Mouse (Mus musculus): ENCODE data around the gene Eepd1. TPM values are rescaled to one million over a fixed set of nuclear protein-coding genes. Genes with fewer than 3 reads are reported as not detected.
"Not testable (repeated sequence)": the region's sequence is repeated elsewhere in the genome, so short reads cannot be mapped to it uniquely, and the experiment has no call there.

Gene Eepd1
- total RNA-seq (2022), result 10 to 100 TPM; 23.0 to 26.1 (median 24.0) TPM

DNA sequence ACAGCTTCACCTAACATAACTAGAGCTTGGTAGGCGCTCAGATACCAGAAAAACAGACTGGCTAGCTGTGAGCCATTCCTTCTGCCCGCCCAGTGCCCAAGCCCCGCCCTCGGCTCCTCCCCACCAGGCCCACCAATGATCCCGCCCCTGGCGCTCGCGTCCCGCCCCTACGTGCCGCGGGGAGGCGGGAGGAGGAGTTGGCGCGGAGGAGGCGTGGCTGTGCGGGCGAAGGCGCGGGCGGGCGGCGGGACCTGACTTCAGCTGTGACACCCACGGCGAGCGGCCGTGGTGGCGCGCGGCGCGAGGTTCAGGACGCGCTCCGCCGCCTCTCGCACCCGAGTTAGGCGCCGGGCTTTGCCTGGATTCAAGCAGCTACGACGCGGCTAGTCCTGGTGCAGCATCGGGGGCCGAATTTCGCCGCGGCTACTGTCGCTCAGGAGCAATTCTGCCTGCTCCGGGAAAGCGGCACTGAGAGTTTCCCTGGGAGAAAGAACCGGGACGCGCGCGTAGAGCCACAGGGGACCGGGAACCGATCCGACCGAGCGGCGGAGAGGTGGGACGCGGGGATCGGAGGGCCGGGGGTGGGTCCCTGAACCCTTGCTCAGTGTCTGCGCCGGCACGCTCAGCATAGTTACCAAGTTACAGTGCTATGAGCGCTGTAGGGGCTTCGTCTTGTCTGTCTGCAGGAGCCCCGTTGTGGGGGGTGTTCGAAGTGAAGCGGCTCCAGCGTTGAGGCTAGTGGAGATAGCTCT lies at the start of gene Eepd1:
Eepd1 (plus strand) TSS at position 204 of the 752 bp plus-strand sequence.
- peak; percentile 90 for DNase-seq (ENCODE audit: low spot score in 2 of 2)

DNA sequence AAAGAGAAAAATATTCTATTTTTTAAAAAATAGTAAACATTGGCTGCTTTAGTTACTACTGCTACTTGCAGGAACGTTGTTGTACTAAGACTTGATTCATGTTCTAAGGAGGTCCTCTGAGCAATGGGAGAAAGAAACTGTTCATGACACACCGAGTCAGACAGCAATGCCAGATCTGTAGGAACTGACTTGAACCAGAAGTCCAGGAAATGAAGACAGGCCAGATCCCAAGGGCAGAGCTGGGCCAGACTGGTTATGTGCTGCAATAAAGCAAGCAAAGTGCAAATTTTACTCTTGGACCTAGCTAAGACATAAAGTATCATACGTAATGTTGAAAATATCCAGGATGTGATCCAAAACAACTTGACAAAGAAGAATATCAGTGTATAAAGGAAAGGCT lies 42.5 kb upstream of the Eepd1 start:
- DNase-seq (ENCODE audit: low spot score in 2 of 2), result no peak

DNA sequence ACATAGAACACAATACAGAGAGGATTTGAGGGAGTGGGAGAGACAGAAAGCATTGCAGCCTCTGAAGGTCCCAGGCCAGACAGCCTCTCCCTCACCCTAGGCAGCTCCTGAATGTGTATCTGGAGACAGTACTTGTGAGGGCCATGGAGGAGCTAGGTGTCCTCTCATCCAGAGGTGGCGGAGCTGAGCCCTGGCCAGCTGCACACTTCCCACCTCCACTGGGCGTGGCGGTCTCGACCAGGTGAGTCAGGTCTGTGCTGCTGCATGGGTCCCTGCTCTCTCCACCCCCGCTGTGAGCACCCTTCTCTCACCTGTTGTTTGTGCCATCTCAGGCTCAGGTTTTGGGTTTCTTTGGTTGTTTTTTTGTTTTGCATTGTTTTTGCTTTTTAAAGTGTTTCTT lies 41.3 kb upstream of the Eepd1 start:
- DNase-seq (ENCODE audit: low spot score in 2 of 2), result not testable (repeated sequence)

DNA sequence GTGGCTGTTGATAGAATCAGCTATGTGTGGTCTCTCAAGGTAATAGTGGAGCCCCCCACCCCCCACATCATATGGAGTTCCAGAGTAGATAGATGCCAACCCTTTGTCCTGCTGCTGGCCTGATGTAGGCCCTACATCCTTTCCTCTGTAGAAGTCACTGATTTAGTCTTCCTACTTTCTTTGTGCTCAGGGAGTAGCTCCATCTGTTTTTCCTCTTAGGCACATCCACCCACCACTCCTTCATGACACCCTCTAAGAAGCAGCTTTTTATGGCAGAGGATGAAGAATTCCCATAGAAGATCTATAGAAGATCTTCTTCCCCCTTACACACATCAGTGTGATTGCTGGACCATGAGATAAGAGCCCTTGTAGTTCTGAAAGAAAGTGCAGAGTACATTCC lies 39.3 kb upstream of the Eepd1 start:
- DNase-seq (ENCODE audit: low spot score in 2 of 2), result peak in 1 of 2 experiments; percentile 17

DNA sequence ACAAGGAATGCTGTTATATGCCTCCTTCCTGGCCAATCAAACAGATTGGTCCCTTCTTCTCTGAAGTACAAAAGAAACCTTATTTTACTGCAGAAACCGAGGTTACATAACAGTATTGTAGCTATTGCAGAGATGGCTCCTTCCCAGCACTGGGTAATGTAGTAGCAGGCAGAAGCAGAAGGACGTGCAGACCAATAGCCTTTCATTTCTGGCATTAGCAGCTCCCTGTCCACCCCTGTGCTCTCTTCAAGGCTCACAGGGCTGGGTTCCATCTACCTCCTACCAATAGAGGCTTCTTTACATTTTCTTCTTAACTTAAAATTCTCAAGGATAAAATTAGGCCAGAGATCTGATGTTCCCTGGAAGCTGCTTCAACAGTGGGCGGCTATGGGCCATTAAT lies 38.3 kb upstream of the Eepd1 start:
- DNase-seq (ENCODE audit: low spot score in 2 of 2), result peak in 1 of 2 experiments; percentile 5

DNA sequence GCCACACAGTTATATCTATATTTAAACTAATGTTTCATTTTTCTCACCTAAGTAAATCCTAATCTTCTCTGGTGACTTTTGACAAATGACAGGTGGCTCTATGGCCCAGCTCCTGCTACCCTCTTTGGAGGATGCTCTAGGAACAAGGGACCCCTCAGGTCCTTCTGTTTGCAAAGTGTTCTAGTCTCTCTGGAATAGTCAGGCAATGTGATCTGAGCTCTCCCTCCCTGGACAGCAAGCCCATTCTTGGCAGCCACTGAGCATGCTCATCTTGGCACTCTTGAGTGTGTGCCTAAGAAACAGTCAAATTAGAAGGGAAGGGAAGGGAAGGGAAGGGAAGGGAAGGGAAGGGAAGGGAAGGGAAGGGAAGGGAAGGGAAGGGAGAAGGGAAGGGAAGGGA lies 37.8 kb upstream of the Eepd1 start:
- no peak for DNase-seq (ENCODE audit: low spot score in 2 of 2)

DNA sequence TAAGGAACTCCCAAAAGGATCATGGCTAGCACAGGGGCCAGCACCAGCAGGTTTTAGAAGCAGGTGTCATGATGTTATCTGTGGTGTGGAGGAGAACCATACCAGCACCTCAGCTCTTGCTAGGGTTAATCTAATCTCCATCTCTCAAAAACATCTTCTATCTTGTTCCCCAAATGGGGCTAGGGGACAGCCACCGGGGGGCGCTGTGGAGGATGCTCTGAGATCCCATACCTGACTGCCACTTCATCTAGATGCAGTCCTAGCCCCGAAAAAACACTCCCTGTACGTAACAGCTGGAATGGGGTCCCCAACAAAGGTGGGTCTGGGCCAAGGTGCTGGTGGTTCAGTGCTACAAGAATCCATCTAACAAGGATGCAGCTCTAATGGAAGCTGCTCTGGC lies 31.0 kb upstream of the Eepd1 start:
- DNase-seq (ENCODE audit: low spot score in 2 of 2), result no peak

DNA sequence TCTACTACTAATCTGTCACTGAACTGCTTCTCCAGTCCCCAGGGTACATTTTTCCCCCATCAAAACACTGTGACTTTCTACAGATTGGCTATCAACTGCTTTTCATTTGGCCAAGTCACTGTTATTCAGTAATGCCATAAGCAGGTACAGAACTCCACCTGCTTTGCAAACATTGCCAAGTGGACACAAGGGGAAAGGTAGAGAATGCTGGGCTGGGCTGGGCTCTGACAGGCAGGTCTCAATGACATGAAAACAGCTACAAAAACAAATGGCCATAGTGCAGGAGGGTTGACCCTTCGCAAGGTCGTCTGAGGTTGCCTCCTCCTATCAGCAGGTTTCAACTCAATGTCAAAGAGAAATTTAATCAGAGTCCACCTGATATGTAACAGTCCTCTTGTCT lies 26.3 kb upstream of the Eepd1 start:
- no peak for DNase-seq (ENCODE audit: low spot score in 2 of 2)

DNA sequence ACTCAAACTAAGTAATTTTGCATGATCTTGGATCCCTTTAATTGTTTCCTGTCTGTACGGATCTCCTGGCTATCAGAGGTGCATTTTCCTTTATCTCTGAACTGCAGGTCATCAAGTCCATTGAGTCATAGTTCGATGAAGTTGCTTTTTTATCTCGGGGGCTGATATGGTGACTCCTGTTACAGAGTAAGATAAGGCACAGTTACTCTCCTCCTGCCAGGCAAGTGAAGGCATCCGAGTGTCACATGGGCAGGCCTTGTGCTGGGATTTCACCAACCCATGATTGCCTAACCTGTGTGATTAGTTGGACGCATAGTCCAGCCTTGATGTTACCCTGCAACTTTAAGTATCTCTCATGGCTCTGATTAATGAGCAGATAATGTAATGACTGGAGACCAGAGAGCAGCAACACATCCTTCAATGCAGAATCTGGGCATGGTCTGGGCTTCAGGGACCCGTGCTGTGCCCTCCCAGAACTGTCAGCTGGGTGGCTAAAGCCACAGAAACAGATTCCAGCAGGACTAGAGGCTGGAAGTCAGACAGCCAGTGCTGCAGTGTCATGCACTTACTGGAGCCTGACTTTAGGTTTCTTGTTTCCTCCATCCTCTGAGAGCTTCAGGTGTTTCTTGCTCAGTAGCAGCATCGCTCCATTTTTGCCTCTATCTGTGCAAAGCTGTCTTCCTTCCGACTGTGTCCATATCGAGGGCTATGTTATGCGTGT lies 20.4 kb upstream of the Eepd1 start:
- no peak for DNase-seq (ENCODE audit: low spot score in 2 of 2)

DNA sequence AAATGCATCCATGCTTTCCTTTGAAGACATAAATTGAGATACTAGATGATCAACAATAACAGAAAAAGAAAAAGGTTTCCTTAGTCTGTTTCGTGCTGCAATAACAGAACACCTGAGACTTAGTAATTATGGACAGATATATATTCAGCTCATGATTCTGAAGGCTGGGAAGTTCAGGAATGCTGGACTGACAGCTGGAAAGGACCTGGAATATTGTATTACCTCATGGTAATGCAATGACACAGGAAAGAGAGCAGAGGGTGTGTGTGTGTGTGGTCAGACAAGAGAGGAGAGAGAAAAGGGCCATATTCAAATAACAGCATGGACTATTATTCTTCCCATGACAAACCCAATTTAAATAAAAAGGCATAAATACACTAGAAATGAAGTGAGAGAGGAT lies 17.0 kb upstream of the Eepd1 start:
- no peak for DNase-seq (ENCODE audit: low spot score in 2 of 2)

DNA sequence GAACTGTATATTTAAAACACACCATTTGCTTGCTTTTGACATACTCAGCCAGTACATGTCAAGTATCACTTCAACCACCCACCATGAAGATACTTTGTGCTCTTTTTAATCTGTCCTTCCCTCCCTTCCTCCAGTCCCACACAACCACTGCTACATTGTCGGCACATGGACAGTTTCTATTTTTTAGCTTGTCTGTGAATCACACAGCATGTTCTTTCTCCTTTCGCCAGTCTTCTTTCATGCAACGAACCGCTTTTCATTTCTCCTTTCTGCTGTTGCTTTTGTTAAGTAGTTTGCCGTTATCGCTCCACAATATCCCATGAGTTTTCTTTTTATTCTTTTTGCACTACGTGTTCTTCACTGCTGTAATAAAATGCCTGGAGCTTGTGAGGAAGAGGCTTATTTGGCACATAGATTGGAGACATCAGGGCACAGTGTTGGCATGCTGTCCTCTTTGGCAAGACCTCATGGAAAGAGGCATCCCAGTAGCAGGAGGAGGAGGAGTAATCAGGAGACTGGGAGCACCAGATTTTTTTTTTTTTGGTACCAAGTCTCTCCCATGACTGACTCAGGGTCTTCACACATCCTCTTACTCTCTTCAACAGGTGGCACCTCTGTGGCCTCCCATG lies 1.8 kb upstream of the Eepd1 start:
- no peak for DNase-seq (ENCODE audit: low spot score in 2 of 2)

DNA sequence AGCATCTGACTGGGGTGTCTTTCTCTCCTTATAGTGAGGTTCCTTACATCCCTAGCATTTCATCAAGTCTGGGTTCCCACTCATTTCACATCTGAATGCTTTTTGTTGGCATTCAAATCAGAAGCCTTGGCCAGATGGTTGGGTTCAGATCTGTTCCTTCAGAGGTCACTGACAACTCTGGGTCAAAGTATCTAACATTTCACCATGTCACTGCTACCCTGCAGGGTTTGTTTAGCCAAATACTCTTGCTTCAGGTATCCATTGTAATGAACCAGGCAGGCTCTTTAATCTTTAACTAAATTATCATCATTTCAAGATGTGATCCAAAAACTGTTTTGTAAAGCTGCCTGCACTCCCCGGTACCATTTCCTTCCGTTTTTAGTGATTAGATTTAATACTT lies 671 bp upstream of the Eepd1 start:
- no peak for DNase-seq (ENCODE audit: low spot score in 2 of 2)

DNA sequence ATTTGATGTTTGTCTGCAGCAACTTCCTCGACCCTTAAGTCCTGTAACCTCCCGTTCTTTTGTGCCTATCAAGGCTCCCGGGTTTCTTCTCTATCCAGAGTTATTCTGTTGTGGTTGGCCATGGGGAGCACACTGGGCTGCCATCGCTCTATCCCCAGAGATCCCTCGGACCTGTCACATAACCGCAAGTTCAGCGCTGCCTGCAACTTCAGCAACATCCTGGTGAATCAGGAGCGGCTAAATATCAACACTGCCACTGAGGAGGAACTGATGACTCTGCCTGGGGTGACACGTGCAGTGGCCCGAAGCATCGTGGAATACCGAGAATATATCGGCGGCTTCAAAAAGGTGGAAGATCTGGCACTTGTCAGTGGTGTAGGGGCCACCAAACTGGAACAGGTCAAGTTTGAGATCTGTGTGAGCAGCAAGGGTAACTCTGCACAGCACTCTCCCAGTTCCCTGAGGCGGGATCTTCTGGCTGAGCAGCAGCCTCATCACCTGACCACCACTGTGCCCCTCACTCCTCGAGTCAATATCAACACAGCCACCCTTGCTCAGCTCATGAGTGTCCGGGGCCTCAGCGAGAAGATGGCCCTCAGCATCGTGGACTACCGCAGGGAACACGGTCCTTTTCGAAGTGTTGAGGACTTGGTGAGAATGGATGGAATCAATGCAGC lies 1.1 kb downstream of the Eepd1 start:
- no peak for DNase-seq (ENCODE audit: low spot score in 2 of 2)

DNA sequence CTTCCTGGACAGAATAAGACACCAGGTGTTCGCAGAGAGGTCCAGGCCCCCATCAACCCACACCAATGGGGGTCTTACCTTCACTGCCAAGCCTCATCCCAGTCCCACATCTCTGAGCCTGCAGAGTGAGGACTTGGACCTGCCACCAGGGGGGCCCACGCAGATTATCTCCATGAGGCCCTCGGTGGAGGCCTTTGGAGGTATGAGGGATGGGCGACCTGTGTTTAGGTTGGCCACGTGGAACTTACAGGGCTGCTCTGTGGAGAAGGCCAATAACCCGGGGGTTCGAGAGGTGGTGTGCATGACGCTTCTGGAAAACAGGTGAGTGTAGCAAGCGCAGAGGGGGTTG lies 1.6 kb downstream of the Eepd1 start:
- no peak for DNase-seq (ENCODE audit: low spot score in 2 of 2)

DNA sequence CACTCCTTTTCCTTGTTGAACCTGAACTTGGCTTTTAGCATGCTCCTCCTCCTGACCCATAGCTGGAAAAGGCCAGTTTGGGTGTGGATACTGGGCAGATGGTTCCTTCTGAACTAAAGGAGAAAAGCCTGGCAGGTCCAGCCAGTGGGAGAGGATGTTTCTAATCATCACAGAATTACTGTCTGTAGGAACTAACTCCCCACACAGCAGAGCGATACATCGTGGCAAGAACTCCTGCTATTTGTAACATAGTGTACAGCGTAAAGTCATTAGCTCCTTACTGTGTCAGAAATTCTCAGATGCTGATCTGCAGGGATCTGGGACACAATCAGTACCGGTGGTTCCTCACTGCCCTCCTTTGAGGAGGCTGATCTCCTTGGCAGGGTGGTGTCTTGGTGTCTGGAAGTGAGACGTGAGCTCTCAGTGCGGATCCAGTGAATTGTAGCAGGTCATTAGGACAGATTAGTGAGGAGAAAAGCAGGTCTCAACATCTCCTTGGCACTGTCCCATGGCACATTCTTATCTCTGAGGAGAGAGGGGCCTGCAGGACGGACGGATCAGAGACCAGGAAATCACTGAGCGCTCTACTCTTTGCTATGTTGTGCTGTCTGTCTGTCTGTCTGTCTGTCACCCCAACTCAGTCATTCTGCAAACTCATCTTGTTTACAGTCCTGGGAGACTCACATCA lies 2.7 kb downstream of the Eepd1 start:
- no peak for DNase-seq (ENCODE audit: low spot score in 2 of 2)

DNA sequence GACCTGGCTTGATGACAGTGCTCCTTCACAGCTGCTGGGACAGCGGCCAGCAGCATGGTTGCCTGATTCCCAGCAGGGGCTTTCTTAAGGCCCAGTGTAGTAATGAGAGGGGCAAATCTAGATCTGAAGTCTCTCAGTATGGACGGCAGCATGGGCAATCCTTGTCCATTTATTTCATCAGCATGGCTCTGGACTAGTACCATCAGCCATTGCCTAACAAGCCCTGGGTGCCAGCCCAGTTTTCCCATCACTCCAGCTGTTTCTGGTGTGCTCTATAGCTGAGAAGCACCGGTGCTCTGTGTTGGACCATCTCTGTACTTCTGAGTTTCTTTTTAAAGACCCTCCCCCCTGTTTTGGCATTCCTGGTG lies 3.3 kb downstream of the Eepd1 start:
- no peak for DNase-seq (ENCODE audit: low spot score in 2 of 2)

DNA sequence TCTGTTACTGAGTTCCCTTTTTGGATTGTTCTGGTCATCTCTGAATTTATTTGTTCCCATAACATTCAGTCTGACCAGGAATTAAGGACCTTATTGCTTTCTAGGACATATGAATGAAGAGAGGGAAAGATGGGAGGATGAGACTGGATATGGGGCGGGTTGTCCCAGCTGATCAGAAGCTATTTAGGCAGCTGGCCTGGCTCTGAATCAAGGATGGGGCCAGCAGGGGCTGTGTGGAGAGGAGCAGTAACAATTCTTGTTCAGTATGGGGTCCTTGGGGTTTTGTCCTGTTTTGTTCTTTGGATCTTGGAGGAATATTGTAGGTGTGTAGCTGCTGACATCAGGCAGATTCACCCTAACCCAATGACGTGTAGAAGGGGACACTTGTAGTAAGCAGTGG lies 3.7 kb downstream of the Eepd1 start:
- no peak for DNase-seq (ENCODE audit: low spot score in 2 of 2)

DNA sequence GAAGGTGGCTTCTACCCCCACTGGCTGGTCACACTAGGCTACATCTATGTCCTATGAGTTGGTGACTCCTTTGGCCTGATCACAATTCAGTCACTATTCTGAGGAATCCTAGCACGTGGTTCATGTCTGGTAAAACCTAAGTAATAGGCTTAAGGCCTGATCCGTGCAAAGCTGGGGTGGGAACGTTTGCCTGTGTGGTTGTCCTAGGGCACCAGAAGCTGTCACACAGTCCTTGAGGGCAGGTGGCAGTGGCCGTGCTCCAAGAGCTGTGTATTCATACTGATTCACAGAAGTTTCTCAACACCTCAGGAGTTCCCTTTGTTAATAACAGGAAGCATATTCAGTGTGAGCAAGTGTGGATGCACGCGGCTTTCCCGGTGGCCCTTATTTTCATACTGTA lies 4.1 kb downstream of the Eepd1 start:
- DNase-seq (ENCODE audit: low spot score in 2 of 2), result no peak

DNA sequence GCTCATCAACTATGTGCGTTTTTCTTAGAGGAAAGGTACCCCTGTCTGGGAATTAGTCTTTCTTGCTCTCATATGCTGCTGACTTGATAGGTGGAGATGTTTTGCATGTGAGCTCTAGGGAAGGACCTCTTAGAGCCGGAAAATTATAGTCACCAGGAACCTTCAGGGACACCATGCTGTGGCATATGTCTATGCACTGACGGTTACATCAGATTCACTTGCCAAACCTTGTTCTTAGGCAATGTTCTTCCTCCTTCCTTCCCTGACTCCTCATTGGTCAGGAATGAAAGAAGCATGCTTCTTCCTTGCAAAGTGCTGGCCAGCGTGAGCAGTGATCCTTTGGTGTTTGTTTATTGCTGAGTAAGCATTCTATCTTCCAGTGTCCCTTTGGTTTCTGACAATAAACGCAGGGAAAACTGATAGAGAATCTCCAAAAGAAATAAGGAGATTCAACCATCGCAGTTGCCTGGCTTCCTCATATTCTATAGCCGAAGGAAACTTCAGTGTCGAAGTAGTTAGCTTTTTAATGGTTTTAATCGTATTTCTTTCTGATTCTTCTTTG lies 5.0 kb downstream of the Eepd1 start:
- no peak for DNase-seq (ENCODE audit: low spot score in 2 of 2)

DNA sequence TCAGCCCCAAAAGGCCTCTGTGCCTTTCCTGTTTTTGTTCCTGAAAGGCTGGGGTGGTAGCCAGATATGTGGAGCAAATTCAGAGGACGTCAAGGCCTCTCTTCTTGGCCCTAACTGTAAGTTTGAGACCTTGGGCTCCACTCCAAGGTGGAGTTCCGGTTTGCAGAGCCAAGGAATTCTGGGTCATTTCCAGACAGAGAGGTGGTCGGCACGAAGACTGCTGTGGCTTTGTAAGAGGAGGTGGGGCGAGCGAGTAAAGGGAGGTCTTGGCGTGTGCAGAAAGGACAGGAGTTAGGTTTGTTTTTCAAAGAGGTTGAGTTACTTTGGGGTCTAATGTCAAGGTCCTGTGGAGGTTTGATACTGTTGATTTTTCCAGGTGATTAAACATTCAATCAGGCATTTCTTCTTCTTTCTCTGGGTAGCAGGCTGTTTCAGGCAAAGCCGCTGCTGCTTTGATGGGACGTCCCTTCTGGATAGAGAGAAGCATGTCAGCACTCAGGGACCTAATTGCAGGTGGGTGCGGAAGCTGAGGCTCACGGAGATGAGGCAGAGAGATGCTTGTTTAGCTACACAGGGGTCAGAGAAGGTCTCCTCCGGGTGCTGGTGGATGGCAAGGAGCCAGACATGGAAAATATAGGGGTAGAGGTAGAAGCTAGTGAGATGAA lies 6.2 kb downstream of the Eepd1 start:
- no peak for DNase-seq (ENCODE audit: low spot score in 2 of 2)

DNA sequence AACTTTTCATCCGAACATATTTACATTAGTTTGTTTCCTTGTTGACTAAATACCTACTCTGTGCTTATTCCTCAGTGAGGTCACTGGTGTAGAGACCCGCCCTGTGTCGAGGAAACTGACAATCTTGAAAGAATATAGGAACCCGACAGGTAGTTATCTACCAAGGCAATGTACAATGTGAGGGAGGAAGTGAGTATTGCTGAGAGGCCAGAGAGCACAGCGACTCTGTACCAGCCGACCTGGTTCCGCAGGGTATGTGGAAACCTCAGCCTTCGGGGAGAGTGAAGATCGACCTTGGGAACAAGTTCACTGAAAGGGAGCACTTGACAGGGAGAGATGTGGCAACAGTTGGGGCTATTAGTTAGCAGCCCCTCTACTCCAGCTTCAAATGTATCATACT lies 7.2 kb downstream of the Eepd1 start:
- no peak for DNase-seq (ENCODE audit: low spot score in 2 of 2)

Measured in left cerebral cortex, adult 8-10 months (tissue).